Mouse (Mus musculus) B cell, adult 2 months (primary cell): ENCODE data around the gene Gbf1.

Experiments
- DNase-seq, 2 experiments: peaks; one replicate each; pipeline ENCODE4 v3.0.0; 2022

Gbf1 gene

DNA sequence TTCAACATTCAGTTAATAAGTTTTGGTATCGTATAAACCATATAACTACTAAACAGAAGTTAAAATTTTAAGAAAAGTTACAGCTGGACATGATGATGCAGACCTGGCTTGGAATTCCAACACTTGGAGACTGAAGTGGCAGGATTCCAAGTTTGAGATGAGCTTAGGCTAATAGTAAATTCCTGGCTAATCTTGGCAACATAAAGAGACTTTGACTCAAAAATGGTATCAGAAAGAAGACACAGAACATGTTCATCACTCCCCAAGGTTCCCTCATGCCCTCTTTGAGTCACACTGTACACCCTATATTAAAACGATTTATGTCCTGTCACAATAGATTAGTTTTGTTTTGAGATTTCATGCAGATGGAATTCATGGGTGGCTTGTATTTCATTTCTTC, 72.6 kb downstream of the Gbf1 start:
- DNase-seq, result no peak

- no peak for DNase-seq
Measured at GRCm38 (mm10) chr19:46225506-46225905, 73.2 kb downstream of the Gbf1 start.

- no peak for DNase-seq
Measured at GRCm38 (mm10) chr19:46226295-46226694, 74.0 kb downstream of the Gbf1 start.

DNA sequence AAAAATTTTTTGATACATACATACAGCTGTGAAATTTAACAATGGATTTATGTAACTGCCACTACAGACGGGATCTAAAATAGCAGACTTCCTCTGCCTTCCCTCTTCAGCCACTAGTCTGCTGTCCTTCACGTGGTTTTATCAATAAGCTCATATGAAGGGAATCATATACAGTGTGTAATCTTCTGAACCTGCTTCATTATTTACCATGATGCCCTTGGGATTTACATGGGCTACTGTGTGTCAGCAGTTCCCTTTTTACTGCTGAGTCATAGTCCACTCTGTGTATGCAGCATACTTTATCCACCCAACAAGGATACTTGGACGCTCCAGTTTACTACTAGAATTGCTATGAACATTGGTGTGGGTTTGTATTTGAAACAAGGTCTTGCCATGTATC, 75.0 kb downstream of the Gbf1 start:
- no peak for DNase-seq

- no peak for DNase-seq
Measured at GRCm38 (mm10) chr19:46234450-46234849, 82.1 kb downstream of the Gbf1 start.

- no peak for DNase-seq
Measured at GRCm38 (mm10) chr19:46236658-46237057, 84.3 kb downstream of the Gbf1 start.

DNA sequence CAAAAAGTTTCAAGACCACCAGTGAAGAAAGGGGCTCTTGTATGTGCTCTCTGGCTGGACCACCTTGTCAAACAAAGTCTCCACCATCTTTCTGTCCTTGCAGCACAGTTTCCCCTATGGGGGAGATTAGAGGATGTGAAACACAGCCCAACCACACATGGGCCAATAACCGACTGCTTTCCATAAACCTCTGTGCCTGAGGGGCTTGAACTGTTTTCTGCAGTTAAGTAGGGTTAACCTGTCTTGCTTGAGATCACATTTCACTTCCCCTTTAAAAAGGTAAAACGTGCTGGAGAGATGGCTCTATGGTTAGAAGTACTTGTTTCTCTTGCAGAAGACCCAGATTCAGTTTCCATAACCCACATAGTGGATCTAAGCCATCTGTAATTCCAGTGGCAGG, 87.9 kb downstream of the Gbf1 start:
- DNase-seq, result peak; percentile 70 to 74

GRCm38 (mm10) chr19:46242416-46242815, 90.1 kb downstream of the Gbf1 start:
- no peak for DNase-seq

DNA sequence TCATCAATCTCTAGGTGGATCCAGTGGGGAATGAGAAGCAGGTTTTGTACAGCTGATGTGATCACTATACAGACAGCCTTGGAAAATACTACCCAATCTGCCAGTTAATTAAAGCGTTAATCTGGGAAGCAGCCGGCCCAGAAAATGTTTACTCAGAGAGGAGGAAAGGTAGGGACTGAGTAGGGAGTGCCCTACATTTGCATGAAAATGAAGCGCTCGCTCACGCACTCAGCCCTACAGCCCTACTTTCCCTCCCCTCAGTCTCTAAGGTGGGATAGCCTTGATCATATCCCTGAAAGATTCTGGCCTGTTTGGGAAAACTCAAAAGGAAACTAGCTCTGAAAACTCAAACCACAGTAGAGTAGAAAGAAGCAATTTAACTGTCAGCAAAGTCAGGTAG, 92.3 kb downstream of the Gbf1 start:
- no peak for DNase-seq

GRCm38 (mm10) chr19:46248991-46249390, 96.7 kb downstream of the Gbf1 start:
- peak; percentile 47 to 48 for DNase-seq

- DNase-seq, result peak; percentile 55 to 60
Measured at GRCm38 (mm10) chr19:46254163-46254752, 101.9 kb downstream of the Gbf1 start.

- DNase-seq, result no peak
Measured at GRCm38 (mm10) chr19:46264762-46265161, 112.5 kb downstream of the Gbf1 start.

DNA sequence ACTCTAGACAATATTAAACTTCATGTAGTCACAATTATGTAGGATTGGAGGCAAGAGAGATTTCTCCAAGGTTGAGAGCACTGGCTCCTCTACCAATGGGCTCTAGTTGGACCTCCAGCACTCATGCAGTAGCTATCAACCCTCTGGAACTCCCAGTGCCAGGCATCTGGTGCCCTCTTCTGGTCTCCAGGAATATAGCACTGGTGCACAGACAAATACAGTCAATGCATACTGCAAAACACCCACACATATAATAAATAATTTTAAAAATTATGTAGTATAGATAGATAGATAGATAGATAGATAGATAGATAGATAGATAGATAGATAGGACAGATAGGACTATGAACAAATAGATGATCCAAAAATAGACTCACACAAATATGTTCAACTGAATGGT, 123.0 kb downstream of the Gbf1 start:
- DNase-seq, result peak; percentile 45 to 56

- DNase-seq, result no peak
Measured at GRCm38 (mm10) chr19:46282081-46282849, 130.0 kb downstream of the Gbf1 start.

DNA sequence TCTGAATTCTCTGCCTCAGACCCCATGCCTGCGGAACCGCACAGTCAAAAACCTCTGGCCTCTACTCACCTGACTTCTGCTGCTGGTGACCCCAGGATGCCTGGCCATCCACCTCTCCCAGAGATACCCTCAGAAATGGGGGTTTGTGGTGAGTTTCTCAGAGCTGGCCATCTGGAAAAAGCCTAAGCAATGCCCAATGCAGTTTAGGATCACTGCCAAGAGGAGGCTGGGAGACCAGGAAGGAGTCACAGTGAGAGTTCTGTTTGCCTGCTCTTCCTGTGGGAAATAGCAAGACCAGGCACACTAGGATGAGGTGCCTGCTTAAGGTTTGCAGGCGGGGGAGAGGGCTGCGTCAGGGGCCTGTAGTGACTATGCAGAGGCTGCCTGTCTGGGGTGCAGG, 132.4 kb downstream of the Gbf1 start:
- no peak for DNase-seq

- no peak for DNase-seq
Measured at GRCm38 (mm10) chr19:46285631-46286030, 133.3 kb downstream of the Gbf1 start.

GRCm38 (mm10) chr19:46286047-46286446, 133.7 kb downstream of the Gbf1 start:
- no peak for DNase-seq

GRCm38 (mm10) chr19:46286926-46287325, 134.6 kb downstream of the Gbf1 start:
- no peak for DNase-seq

DNA sequence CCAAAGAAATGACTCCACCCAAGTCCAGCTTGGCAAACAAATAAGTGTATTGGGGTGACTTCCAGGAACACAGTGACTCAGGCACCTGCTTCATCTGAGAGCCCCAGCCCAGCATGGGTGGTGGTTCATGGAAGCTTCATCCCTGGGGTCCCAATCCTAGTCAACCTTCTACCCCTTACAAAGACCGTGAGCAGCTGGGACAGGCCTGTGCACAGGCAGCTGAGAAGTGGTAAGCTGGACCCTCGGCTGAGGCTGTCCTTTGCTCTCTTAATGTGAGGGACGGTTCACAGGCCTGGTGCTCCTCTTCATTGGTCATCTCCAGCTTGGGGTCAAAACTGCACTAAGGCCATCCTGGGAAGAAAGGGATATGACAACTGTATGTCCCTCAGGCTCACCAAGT, 135.3 kb downstream of the Gbf1 start:
- DNase-seq, result no peak

GRCm38 (mm10) chr19:46290535-46291105, 138.3 kb downstream of the Gbf1 start:
- no peak for DNase-seq

DNA sequence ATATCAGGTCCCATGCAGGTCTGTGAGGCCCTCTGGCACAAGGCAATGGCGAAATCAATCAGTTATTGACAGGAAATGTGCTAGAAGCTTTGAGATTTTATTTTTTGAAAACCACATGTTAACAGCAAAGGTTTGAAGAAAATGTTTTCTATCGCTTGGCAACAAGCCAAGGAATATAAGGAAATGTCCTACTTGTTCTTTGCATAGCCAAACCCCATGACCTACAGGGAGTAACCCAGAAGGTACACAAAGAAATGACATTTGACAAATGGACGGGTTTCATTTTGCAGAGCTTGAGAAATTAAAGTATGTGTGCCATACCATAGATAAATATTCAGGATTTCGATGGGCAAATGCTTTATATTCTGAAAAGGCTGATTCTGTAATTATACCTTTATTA, 144.6 kb downstream of the Gbf1 start:
- no peak for DNase-seq

DNA sequence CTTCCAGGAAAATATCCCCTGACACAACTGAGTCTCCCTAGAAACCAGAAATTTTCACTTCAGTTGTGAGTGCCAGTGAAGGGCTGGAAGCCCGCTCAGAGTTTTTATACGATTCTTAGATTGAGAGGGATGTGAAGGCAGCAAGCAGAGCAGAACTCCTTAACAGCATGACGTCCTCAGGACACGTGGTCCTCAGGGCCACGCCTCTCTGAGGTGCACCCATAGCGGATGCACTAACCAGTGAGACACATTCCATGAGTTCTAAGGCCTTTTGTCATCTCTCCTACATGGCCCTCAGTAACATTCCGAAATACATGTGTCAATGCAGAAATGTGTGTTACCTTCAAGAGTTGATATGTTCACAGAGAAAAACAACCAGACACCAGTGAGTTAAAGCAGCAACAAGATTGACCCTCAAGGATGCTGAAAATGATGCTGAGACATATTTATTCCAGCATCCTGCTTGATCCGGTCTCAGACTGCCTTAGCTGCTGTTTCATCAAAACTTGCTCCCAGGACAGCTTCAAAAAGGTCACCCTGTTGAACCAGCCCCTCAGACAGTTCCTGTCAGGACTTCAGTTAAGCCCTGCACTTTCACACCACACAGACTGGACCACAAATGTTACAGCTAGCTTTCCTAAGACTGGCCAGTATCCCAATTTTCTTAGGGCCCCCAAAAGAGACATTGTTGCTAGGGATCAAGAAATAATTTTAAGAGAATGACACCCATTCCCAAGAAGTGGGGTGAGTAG, 148.2 kb downstream of the Gbf1 start:
- DNase-seq, result no peak

DNA sequence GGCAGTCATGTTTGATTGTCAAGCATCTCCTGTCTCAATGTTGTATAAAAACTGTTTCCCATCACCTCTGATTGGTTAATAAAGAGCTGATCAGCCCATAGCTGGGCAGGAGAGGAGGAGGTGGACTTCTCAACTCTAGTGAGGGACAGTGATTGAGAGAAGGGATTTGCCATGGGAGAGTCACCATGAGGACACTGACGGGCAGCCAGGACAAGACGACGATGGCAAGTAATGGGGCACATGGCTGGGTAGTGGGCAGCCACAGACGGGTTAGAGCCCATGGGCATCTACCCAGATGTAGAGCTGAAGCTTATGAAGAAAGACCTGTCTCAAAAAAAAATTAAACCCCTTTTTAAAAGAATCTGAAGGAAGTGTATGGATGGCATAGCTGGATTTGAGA, 150.2 kb downstream of the Gbf1 start:
- DNase-seq, result no peak
